Mouse (Mus musculus) large intestine, adult 2 months (tissue): ENCODE data around the gene Reps2. TPM values are rescaled to one million over a fixed set of nuclear protein-coding genes. Genes with fewer than 3 reads are reported as not detected.

ENCODE experiments used
- DNase-seq: peaks from one replicate; pipeline ENCODE4 v3.0.0-alpha.2; 2012; ENCODE audit warnings: low read depth, low spot score
- whole genome bisulfite sequencing: fragments of 180-500 bp; shearing (Covaris S2); methylation state at CpG from one replicate; pipeline ENCODE4 v1.1.7; 2018; 5-methylcytosine and 5-hydroxymethylcytosine counted together
- polyA plus RNA-seq: library from polyadenylated mRNA; depleted of rRNA; stranded (reverse); fragments of >200 nt; gene quantifications from 2 replicates; pipeline ENCODE4 v1.2.3, GENCODE M21; 2012; rRNA removed

Reps2 gene
- polyA plus RNA-seq, 1 experiment: 1.1 TPM

DNA sequence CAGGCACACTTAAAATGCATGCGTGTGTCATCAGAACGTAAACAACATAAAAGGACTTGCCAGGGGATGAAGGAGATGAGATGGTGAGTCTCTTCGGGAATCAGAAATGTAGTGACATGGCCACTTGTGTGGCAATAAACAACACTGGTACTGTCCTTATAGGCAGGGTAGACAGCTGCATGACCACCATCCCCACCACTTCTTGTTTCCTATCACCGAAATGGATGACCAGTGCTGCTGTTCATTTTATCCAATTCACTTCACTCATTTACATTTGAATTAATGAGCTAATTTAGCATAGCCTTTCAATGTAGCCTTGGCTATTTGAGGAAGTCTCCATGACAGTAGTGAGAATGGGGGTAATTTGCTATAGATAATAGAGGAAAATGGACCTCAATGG lies 236.2 kb downstream of the Reps2 start:
- 93% methylated on average over 4 of the region's 4 CpGs for WGBS
- no peak for DNase-seq

DNA sequence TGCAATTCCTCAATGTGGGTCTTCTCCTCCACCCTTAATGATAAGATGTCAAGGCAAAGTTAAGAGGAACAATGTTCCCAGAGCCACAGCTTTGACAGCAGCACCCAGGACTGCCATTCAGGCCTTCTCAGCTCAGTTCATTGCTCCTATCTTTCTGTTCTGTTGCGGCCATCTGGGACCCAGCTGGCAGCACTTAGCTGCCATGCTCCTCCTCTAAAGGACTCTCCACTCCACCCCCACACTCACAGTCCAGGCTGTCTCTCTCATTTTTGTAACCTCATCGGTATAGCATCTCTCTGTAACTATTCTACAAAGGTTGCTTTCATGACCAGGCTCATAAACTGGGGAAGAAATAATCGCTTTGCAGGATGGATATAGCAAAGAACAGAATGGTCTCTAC lies 241.0 kb downstream of the Reps2 start:
- no peak for DNase-seq
- 69% methylated on average over 3 of the region's 3 CpGs for WGBS

DNA sequence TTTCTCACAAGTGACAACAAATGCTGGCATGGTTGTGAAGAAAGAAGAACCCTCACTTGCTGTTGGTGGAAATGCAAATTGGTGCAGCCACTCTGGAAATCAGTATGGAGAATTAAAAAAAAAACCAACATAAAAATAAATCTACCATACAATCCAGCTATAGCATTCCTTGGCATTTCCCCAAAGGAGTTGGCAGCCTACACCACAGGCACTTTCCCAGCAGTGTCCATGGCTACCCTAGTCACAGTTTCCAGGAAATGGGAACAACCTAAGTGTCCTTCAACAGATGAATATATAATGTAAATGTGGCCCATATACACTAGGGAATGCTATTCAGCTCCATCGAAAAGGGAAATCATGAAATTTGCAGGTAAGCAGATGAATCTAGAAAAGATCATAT lies 262.7 kb downstream of the Reps2 start:
- 89% methylated on average over 1 of the region's 1 CpGs for WGBS
- no peak for DNase-seq

DNA sequence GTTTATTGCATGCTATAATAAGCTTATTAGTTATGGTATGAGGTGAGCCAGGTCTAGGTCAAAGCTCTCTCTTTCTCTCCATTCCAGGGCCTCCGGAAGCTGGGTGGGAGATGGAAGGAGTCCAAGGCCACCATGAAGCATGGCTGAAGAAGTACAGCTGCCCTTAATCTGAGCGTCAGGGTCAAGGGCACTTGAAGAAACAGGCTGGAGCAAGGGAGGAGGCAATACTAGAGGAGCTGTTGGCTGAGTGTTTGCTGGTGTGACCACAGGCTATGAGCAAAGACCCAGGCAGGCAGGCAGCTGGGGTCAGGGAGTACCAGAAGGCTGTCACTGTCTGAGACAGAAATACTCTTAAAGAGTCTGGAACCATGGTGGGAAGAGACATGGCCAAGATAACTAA lies 280.2 kb downstream of the Reps2 start:
- no peak for DNase-seq
- WGBS: 21% methylated on average over 2 of the region's 2 CpGs

Other genes with a start within 250 kb of the Reps2 start
- 63.5 and 67.9 TPM in 2 replicates for gene Rbbp7, start 116.8 kb upstream of the Reps2 start, polyA plus RNA-seq
- gene Txlng, start 185.8 kb upstream of the Reps2 start, polyA plus RNA-seq: 2.9 and 3.5 TPM in 2 replicates
- 7.8 and 12.5 TPM in 2 replicates for gene Syap1, start 244.8 kb upstream of the Reps2 start, polyA plus RNA-seq